Mouse (Mus musculus): ENCODE results near the gene Cdh22. TPM values are rescaled to one million over a fixed set of nuclear protein-coding genes. Genes with fewer than 3 reads are reported as not detected.

The Cdh22 gene
- polyA plus RNA-seq, 1 experiment from 2014 or later: 4.8 TPM

DNA sequence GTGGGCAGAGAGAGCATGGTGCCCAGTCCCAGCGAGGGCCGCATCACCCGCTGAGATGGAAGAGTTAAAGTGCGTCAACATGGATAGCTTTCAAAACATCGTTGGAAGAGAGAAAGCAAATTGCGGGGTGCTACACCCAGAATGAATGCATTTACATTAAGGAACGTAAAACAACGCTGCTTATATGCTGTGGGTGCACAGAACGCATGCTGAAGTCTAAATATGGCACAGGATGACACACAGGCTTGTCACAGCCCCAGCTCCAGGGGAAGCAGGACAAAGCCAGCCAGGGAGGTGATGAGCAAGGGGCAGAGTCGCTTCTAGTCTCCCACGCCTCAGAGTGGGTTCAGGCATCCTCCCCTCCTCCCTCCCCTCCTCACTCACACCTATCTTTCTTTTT lies 27.0 kb downstream of the Cdh22 start:
- no peaks in the 10 kb centered on the region for H3K36me3 ChIP-seq (ENCODE audit: control insufficient read depth, insufficient read depth, low read length)
- H3K9ac ChIP-seq (ENCODE audit: low read length): no peak overlapping the region
- no peak overlapping the region for H3K4me2 ChIP-seq (ENCODE audit: low read length)
- 0 out of 2 replicates have a peak, but pooled peaks cover 6% of the 10 kb centered on the region for H3K27me3 ChIP-seq (replicated peaks; ENCODE audit: control insufficient read depth, insufficient read depth, low read length)
- WGBS: 56% methylated on average over 11 of the region's 11 CpGs
- no peaks in the 10 kb centered on the region for H3K9me3 ChIP-seq (replicated peaks; ENCODE audit: control insufficient read depth, low read length)
- DNase-seq (ENCODE audit: low spot score): no peak
- H3K4me3 ChIP-seq (ENCODE audit: low read depth, low read length): no peak overlapping the region
- no peak for ATAC-seq
- peaks cover 20% of the 10 kb centered on the region for H3K4me1 ChIP-seq (ENCODE audit: control insufficient read depth, insufficient read depth, low read length)
- H3K27ac ChIP-seq (ENCODE audit: low read depth, low read length): no peak overlapping the region

DNA sequence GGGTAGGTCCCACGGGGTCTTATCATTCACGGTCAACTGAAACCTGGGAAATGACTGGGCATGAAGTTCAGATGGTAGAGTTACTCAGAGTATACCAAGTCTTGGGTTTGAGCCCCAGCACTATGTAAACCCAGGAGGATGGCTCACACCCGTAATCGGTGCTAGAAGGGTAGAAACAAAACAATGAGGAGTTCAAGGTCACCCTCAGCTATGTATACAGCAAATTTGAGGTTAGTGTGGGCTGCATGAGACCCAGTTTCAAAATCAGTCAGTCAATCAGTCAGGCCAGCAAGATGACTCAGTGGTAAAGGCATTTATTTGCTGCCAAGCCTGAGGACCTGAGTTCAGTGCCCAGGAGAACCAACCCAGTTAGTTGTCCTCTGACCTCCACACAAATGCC lies 27.6 kb downstream of the Cdh22 start:
- WGBS: 86% methylated on average over 4 of the region's 4 CpGs
- no peak for DNase-seq (ENCODE audit: low spot score)
- H3K27me3 ChIP-seq (replicated peaks; ENCODE audit: control insufficient read depth, insufficient read depth, low read length): 0 out of 2 replicates have a peak, but pooled peaks cover 2% of the 10 kb centered on the region
- H3K4me3 ChIP-seq (ENCODE audit: low read depth, low read length): no peak overlapping the region
- no peak for ATAC-seq
- no peak overlapping the region for H3K9ac ChIP-seq (ENCODE audit: low read length)
- H3K27ac ChIP-seq (ENCODE audit: low read depth, low read length): no peak overlapping the region
- no peaks in the 10 kb centered on the region for H3K9me3 ChIP-seq (replicated peaks; ENCODE audit: control insufficient read depth, low read length)
- no peaks in the 10 kb centered on the region for H3K36me3 ChIP-seq (ENCODE audit: control insufficient read depth, insufficient read depth, low read length)
- H3K4me2 ChIP-seq (ENCODE audit: low read length): no peak overlapping the region
- H3K4me1 ChIP-seq (ENCODE audit: control insufficient read depth, insufficient read depth, low read length): peaks cover 23% of the 10 kb centered on the region

DNA sequence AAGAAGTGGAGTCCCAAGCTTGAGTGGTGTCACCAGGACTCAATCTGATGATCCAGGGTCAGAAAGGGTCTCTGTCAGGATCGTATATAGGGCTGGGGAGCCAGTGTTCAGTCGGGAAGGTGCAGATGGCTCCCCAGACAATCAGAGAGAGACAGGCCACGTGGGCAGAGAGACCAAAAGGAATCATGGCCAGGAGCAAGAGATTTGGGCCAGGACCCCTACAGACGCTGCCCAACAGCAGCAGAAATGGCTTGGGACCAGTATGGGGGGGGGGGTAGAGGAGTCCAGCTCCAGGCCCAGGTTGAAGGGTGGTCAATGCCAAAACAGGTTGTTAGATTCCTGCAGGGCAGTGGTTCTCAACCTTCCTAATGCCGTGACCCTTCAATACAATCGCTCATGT lies 29.2 kb downstream of the Cdh22 start:
- Histone ChIP-seq H3K9me3 (replicated peaks; ENCODE audit: control insufficient read depth, low read length) (no peaks in the 10 kb centered on the region), H3K27ac (ENCODE audit: low read depth, low read length) (no peak overlapping the region), H3K4me3 (ENCODE audit: low read depth, low read length) (no peak overlapping the region), H3K9ac (ENCODE audit: low read length) (no peak overlapping the region), H3K4me1 (ENCODE audit: control insufficient read depth, insufficient read depth, low read length) (peaks cover 14% of the 10 kb centered on the region), H3K36me3 (ENCODE audit: control insufficient read depth, insufficient read depth, low read length) (no peaks in the 10 kb centered on the region), H3K27me3 (replicated peaks; ENCODE audit: control insufficient read depth, insufficient read depth, low read length) (no peaks in the 10 kb centered on the region), H3K4me2 (ENCODE audit: low read length) (no peak overlapping the region)
- DNase-seq (ENCODE audit: low spot score) (no peak), ATAC-seq (no peak)
- 78% methylated on average over 6 of the region's 6 CpGs for WGBS

- Histone ChIP-seq H3K27ac (ENCODE audit: low read depth, low read length) (no peak overlapping the region), H3K4me1 (ENCODE audit: control insufficient read depth, insufficient read depth, low read length) (peaks cover 13% of the 10 kb centered on the region), H3K4me3 (ENCODE audit: low read depth, low read length) (no peak overlapping the region), H3K27me3 (replicated peaks; ENCODE audit: control insufficient read depth, insufficient read depth, low read length) (no peaks in the 10 kb centered on the region), H3K36me3 (ENCODE audit: control insufficient read depth, insufficient read depth, low read length) (no peaks in the 10 kb centered on the region), H3K9ac (ENCODE audit: low read length) (no peak overlapping the region), H3K4me2 (ENCODE audit: low read length) (no peak overlapping the region), H3K9me3 (replicated peaks; ENCODE audit: control insufficient read depth, low read length) (no peaks in the 10 kb centered on the region)
- WGBS: 41% methylated on average over 7 of the region's 7 CpGs
- ATAC-seq (0 out of 2 replicates have a peak, but pooled peaks have one; percentile 45), DNase-seq (ENCODE audit: low spot score) (no peak)
Measured at GRCm38 (mm10) chr2:165204931-165205330, 29.7 kb downstream of the Cdh22 start.

GRCm38 (mm10) chr2:165201761-165202751 lies 32.6 kb downstream of the Cdh22 start:
- no peaks in the 10 kb centered on the region for H3K27me3 ChIP-seq (replicated peaks; ENCODE audit: control insufficient read depth, insufficient read depth, low read length)
- peak overlapping the region; percentile 52 for H3K9ac ChIP-seq (ENCODE audit: low read length)
- H3K36me3 ChIP-seq (ENCODE audit: control insufficient read depth, insufficient read depth, low read length): no peaks in the 10 kb centered on the region
- peak overlapping the region; percentile 52 for H3K27ac ChIP-seq (ENCODE audit: low read depth, low read length)
- ATAC-seq (peak; percentile 48; the same call in 1 of the 2 replicates), DNase-seq (ENCODE audit: low spot score) (peak; percentile 68)
- H3K4me1 ChIP-seq (ENCODE audit: control insufficient read depth, insufficient read depth, low read length): peaks cover 13% of the 10 kb centered on the region
- WGBS: 2% methylated on average over 28 of the region's 28 CpGs
- H3K4me2 ChIP-seq (ENCODE audit: low read length): peak overlapping the region; percentile 57
- H3K4me3 ChIP-seq (ENCODE audit: low read depth, low read length): peak overlapping the region; percentile 22
- no peaks in the 10 kb centered on the region for H3K9me3 ChIP-seq (replicated peaks; ENCODE audit: control insufficient read depth, low read length)

GRCm38 (mm10) chr2:165197546-165197945 lies 37.1 kb downstream of the Cdh22 start:
- 46% methylated on average over 6 of the region's 6 CpGs for WGBS
- peaks cover 25% of the 10 kb centered on the region for H3K4me1 ChIP-seq (ENCODE audit: control insufficient read depth, insufficient read depth, low read length)
- no peak overlapping the region for H3K9ac ChIP-seq (ENCODE audit: low read length)
- H3K36me3 ChIP-seq (ENCODE audit: control insufficient read depth, insufficient read depth, low read length): no peaks in the 10 kb centered on the region
- ATAC-seq: no peak
- no peak overlapping the region for H3K27ac ChIP-seq (ENCODE audit: low read depth, low read length)
- H3K9me3 ChIP-seq (replicated peaks; ENCODE audit: control insufficient read depth, low read length): no peaks in the 10 kb centered on the region
- no peak overlapping the region for H3K4me2 ChIP-seq (ENCODE audit: low read length)
- no peak overlapping the region for H3K4me3 ChIP-seq (ENCODE audit: low read depth, low read length)
- no peaks in the 10 kb centered on the region for H3K27me3 ChIP-seq (replicated peaks; ENCODE audit: control insufficient read depth, insufficient read depth, low read length)
- DNase-seq (ENCODE audit: low spot score): no peak

GRCm38 (mm10) chr2:165195411-165196182 lies 39.1 kb downstream of the Cdh22 start:
- Histone ChIP-seq H3K27ac (ENCODE audit: low read depth, low read length) (peak overlapping the region; percentile 41; the same call in 1 of the 2 replicates), H3K9ac (ENCODE audit: low read length) (peak overlapping the region; percentile 37)
- ATAC-seq: peak; percentile 59

GRCm38 (mm10) chr2:165191483-165191882 lies 43.2 kb downstream of the Cdh22 start:
- no peak overlapping the region for H3K27ac ChIP-seq (ENCODE audit: low read depth, low read length)
- no peak overlapping the region for H3K4me2 ChIP-seq (ENCODE audit: low read length)
- no peak for DNase-seq (ENCODE audit: low spot score)
- H3K9me3 ChIP-seq (replicated peaks; ENCODE audit: control insufficient read depth, low read length): no peaks in the 10 kb centered on the region
- H3K9ac ChIP-seq (ENCODE audit: low read length): no peak overlapping the region
- no peak for ATAC-seq
- 67% methylated on average over 7 of the region's 7 CpGs for WGBS
- H3K27me3 ChIP-seq (replicated peaks; ENCODE audit: control insufficient read depth, insufficient read depth, low read length): no peaks in the 10 kb centered on the region
- peaks cover 13% of the 10 kb centered on the region for H3K4me1 ChIP-seq (ENCODE audit: control insufficient read depth, insufficient read depth, low read length)
- H3K36me3 ChIP-seq (ENCODE audit: control insufficient read depth, insufficient read depth, low read length): no peaks in the 10 kb centered on the region
- no peak overlapping the region for H3K4me3 ChIP-seq (ENCODE audit: low read depth, low read length)

More at GRCm38 (mm10) chr2:165195411-165196182, 39.1 kb downstream of the Cdh22 start:
- H3K4me3 ChIP-seq (ENCODE audit: low read depth, low read length): no peak overlapping the region
- H3K36me3 ChIP-seq (ENCODE audit: control insufficient read depth, insufficient read depth, low read length): no peaks in the 10 kb centered on the region
- WGBS: 7% methylated on average over 32 of the region's 32 CpGs
- H3K9me3 ChIP-seq (replicated peaks; ENCODE audit: control insufficient read depth, low read length): no peaks in the 10 kb centered on the region
- no peaks in the 10 kb centered on the region for H3K27me3 ChIP-seq (replicated peaks; ENCODE audit: control insufficient read depth, insufficient read depth, low read length)
- DNase-seq (ENCODE audit: low spot score): peak; percentile 45
- H3K4me1 ChIP-seq (ENCODE audit: control insufficient read depth, insufficient read depth, low read length): peaks cover 13% of the 10 kb centered on the region
- peak overlapping the region; percentile 33 for H3K4me2 ChIP-seq (ENCODE audit: low read length)
